Mouse (Mus musculus) fibroblast of lung, adult 2 months (primary cell): ENCODE data around the gene Isl2.

Source experiments
- DNase-seq: peaks from one replicate; pipeline ENCODE4 v3.0.0-alpha.2; 2011; ENCODE audit warnings: low read depth

The Isl2 gene

GRCm38 (mm10) chr9:55538377-55538776 lies at the start of gene Isl2:
TSS of gene Isl2 (plus strand) at chr9:55538672.
- DNase-seq: no peak

GRCm38 (mm10) chr9:55507922-55508321 lies 30.6 kb upstream of the Isl2 start:
- no peak for DNase-seq

GRCm38 (mm10) chr9:55508701-55509100 lies 29.8 kb upstream of the Isl2 start:
- no peak for DNase-seq

DNA sequence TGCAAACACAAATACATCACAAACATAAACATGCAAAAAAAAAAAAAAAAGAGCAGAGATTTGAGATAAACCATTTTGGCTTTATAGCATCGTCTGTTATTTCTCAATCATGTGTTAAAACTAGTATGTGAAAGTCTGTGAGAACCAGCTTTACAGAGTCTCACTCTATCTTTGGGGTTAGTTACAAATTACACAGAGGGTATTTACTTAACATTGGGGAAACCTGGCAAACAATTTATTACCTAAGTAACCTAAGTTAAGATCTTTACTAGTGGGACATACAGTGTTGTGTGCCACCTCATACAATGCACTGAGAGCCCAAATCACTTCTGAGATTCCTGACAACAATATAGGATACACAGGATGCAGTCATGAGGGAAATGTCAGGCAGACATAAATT lies 28.7 kb upstream of the Isl2 start:
- DNase-seq: no peak

- DNase-seq: no peak
These were observed 27.7 kb upstream of the Isl2 start for GRCm38 (mm10) chr9:55510651-55511235.

- DNase-seq: no peak
These were observed 26.9 kb upstream of the Isl2 start for GRCm38 (mm10) chr9:55511521-55511993.

GRCm38 (mm10) chr9:55512027-55512543 lies 26.4 kb upstream of the Isl2 start, which contains the start of gene Etfa:
TSS of gene Etfa (minus strand) at chr9:55512243.
- DNase-seq: peak; percentile 91

DNA sequence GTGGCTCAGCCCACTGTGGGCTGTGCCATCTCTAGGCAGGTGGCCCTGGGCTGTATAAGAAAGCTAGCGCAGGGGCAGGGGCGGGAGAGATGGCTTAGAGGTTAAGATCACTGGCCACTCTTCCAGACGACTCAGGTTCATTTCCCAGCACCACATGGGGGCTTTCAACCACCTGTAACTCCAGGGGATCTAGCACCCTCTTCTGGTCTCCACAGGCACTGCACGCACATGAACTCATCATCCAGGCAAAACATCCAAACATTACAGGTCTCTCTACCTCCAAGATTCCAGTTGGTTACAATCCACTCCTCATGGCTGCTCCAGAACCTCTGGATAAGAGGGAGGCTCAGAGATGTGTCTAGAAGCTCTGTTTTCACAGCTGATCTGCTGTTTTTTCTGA lies 12.8 kb upstream of the Isl2 start:
- no peak for DNase-seq

- no peak for DNase-seq
These were observed 2.6 kb upstream of the Isl2 start for GRCm38 (mm10) chr9:55535907-55536306.

DNA sequence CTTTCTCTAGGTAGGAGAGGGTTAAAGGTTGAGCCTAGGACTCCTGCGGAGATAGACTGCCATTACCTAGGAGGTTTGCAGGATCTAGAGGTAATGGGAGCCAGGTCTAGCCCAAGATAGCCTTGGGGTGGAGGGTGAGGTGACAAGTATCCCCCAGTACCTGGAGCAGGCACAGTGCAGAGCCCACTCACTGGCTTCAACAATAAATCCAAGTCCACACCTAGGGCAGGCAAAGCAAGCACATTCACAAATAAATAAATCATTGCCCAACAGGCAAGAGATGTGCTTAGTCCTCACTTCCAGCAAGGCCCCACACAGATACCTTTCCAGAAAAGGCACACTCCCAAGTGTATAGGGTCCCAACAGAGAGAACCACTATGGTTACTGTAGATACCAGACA lies 534 bp downstream of the Isl2 start:
- DNase-seq: no peak

DNA sequence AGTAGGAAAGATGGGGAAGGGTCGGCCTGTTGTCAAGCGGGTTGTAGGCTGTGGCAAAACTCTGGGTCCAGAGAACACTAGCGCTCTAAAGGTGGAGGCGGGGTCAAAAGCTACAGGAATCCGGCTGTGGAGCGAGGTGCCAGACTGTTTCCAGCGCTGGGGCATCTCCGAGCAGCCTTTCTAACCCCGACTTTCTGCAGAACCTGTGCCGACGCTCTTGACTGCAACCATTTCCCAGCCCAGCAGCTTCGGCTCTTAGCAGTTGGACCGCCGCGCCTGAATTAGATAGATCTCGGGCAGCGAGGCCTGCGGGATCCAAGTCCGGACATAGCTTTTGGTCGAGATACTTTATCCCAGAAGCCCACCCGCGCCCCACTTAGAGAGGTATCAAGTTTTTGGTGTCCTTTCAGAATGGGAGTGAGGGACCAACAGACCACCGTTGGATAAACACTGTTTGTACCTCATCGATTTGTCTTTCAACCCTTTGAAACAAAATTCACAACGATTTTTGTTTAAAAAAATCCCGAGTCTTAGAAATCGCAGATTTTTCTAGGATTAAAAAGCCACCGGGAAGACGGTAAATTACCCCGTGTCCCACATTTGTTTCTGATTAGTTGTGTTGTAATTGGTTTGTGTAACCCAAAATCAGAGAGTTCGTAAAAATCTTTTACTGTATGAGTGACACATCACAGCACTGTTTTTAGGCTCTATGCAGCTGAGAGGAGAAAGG lies 1.4 kb downstream of the Isl2 start:
- no peak for DNase-seq

- no peak for DNase-seq
These were observed 1.9 kb downstream of the Isl2 start for GRCm38 (mm10) chr9:55540391-55540770.

- no peak for DNase-seq
These were observed 2.4 kb downstream of the Isl2 start for GRCm38 (mm10) chr9:55540888-55541287.

DNA sequence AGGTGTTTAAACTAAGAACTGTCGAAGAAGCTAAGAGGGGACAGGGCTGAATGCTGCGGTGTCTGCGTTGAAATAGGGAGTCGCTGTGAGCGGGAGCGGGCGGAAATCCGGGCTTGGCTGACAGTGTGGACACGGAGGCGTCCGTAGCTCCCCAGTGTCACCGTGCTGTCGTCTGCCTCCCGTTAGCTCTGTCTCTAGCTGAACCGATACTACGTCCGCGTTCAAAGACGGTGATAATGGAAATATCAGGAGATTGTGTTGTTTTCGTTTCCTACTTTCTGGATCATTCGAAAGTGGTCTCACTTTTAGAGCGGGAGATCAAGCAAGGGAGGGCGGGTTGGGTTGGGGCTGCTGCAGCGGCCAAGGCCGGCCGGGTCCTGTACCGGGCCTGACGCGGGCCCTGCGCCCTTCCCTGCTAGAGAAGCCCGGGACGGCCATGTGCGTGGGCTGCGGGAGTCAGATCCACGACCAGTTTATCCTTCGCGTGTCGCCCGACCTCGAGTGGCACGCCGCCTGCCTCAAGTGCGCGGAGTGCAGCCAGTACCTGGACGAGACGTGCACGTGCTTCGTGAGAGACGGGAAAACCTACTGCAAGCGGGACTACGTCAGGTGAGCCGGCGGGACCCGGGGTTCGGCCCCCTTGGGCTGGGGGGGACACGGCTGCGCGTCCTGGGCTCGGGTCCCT lies 3.4 kb downstream of the Isl2 start:
- no peak for DNase-seq

GRCm38 (mm10) chr9:55542366-55543325 lies 4.2 kb downstream of the Isl2 start:
- no peak for DNase-seq

GRCm38 (mm10) chr9:55543336-55543702 lies 4.8 kb downstream of the Isl2 start:
- no peak for DNase-seq

- no peak for DNase-seq
These were observed 5.4 kb downstream of the Isl2 start for GRCm38 (mm10) chr9:55543703-55544401.

- no peak for DNase-seq
These were observed 6.5 kb downstream of the Isl2 start for GRCm38 (mm10) chr9:55544861-55545555.

DNA sequence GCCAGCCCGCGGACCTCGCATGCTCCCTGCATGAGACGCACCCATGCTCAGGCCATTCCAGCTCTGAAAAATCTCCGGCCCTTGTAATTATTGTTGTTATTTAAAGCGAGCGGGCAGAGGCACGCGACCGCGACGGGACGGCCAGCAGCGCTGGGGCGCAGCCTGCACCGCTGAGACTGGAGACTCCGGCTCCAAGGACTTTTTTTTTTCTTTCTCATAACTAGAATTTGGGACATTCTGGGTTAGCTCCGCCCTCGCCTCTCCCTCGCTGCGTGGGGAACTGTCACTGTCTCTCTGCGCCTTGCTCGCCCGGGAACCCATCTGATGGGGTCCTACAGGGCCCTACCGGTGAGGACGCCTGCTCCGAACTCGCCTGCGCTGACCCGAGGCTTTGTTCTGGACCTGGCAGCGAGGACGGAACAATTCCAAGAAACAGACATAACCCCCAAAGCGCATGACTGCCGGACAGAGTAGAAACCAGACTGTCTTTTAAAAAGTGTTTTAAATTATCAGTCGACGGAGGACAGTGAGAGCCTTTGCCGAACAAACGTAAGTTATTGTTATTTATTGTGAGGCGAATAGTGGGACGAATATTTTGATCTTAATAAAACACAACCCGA lies 7.2 kb downstream of the Isl2 start:
- no peak for DNase-seq
